ENCODE assay signal across 9 mouse cellular contexts in genomic region chr4:138856491-138856890, GRCm38 (mm10). TPM values are rescaled to one million over a fixed set of nuclear protein-coding genes. Genes with fewer than 3 reads are reported as not detected.
A peak's percentile ranks its signal among the peaks of the same experiment; 100 is the strongest.
DNase-seq lines count a peak whose midpoint lies in the region; ATAC-seq and TF ChIP-seq lines count a peak whose summit lies in the region.
"Had no signal": no experiment of that assay in that cellular context is flagged by ENCODE, and none has a peak within 500 bp of the region (broad histone marks: within the 10 kb centered on the region; RNA-seq: fewer than 3 reads in every experiment).

No protein-coding gene starts in this region.

- TF ChIP-seq EP300 in liver, embryonic 14.5 days (IDR thresholded peaks at IDR 0.05; ENCODE audit: low read depth) = no peak

- H3K27ac ChIP-seq in kidney, postnatal 0 days = no peak overlapping the region
- H3K27ac ChIP-seq in liver, embryonic 14.5 days = no peak overlapping the region

- ATAC-seq in kidney, postnatal 0 days (replicated peaks; ENCODE audit: low FRiP score, low read depth) = peak; percentile 19; the same call in 1 of the 2 replicates
- no peak for ATAC-seq in liver, embryonic 14.5 days (ENCODE audit: insufficient read depth)

- no peak overlapping the region for H3K9ac ChIP-seq in kidney, postnatal 0 days (ENCODE audit: low read depth, low read length)
- no peak overlapping the region for H3K9ac ChIP-seq in liver, embryonic 14.5 days (replicated peaks)

- H3K4me2 ChIP-seq in kidney, postnatal 0 days (ENCODE audit: low read length) = no peak overlapping the region
- no peak overlapping the region for H3K4me2 ChIP-seq in liver, embryonic 14.5 days (ENCODE audit: low read depth)

- WGBS in kidney, postnatal 0 days = 21% methylated on average over 7 of the region's 7 CpGs
- WGBS in liver, embryonic 14.5 days (ENCODE audit: insufficient replicate concordance) = 21% methylated on average over 7 of the region's 7 CpGs

- peak; percentile 100 for TF ChIP-seq CTCF in kidney, postnatal 0 days (IDR thresholded peaks at IDR 0.05; ENCODE audit: low read depth)
- peak; percentile 96 for TF ChIP-seq CTCF in liver, embryonic 14.5 days (IDR thresholded peaks at IDR 0.05; ENCODE audit: low read depth)

- no peaks in the 10 kb centered on the region for H3K9me3 ChIP-seq in kidney, postnatal 0 days (replicated peaks; ENCODE audit: low read length)
- no peaks in the 10 kb centered on the region for H3K9me3 ChIP-seq in liver, embryonic 14.5 days (ENCODE audit: control insufficient read depth, low read length)

- DNase-seq in ovary, postnatal 36 days (ENCODE audit: low spot score) = peak; percentile 50
- no peak for DNase-seq in ovary, postnatal 10 days (ENCODE audit: low spot score)
- DNase-seq in adrenal gland, adult 18-20 months (ENCODE audit: low spot score in 2 of 2) = peak; percentile 32 to 50
- peak; percentile 90 for DNase-seq in embryo, embryonic 10 days (ENCODE audit: low spot score)
- peak; percentile 93 for DNase-seq in kidney, postnatal 0 days (ENCODE audit: low spot score)
- DNase-seq in liver, embryonic 14.5 days (ENCODE audit: low read depth in 3 of 3, low spot score in 3 of 3) = peak; percentile 43 to 56 (median 53)
- peak; percentile 71 to 81 for DNase-seq in right cerebral cortex, adult 2 months (ENCODE audit: low spot score in 2 of 2)
- no peak for DNase-seq in urinary bladder, postnatal 10 days (ENCODE audit: low spot score)

- no peaks in the 10 kb centered on the region for H3K36me3 ChIP-seq in kidney, postnatal 0 days (ENCODE audit: insufficient read depth, low read length)
- H3K36me3 ChIP-seq in liver, embryonic 14.5 days (replicated peaks; ENCODE audit: control insufficient read depth, insufficient read depth, low read depth) = no peaks in the 10 kb centered on the region

- H3K4me1 ChIP-seq in kidney, postnatal 0 days (replicated peaks; ENCODE audit: insufficient read depth, low read length) = no peaks in the 10 kb centered on the region
- no peaks in the 10 kb centered on the region for H3K4me1 ChIP-seq in liver, embryonic 14.5 days (replicated peaks; ENCODE audit: control insufficient read depth in 2 of 2, insufficient read depth in 2 of 2, low read length in 1 of 2)

- H3K27me3 ChIP-seq in kidney, postnatal 0 days (ENCODE audit: insufficient read depth, low read length) = no peaks in the 10 kb centered on the region
- no peaks in the 10 kb centered on the region for H3K27me3 ChIP-seq in liver, embryonic 14.5 days (ENCODE audit: control insufficient read depth, insufficient read depth, low read length)

- no peak overlapping the region for H3K4me3 ChIP-seq in kidney, postnatal 0 days (replicated peaks; ENCODE audit: low read depth, low read length)
- H3K4me3 ChIP-seq in liver, embryonic 14.5 days (ENCODE audit: insufficient read depth in 1 of 2, low read depth in 2 of 2, low read length in 2 of 2) = no peak overlapping the region

RNA-seq across cellular contexts. Expression of gene Pla2g5, which starts 6.8 kb away (rescaled TPM):
- 10 to 100 TPM; 10.7 to 22.4 TPM for total RNA-seq in adrenal gland, adult 18-20 months (2021)
- 0.68 and 1.0 TPM in 2 replicates for polyA plus RNA-seq in kidney, postnatal 0 days (2015; fragmentation: Nextera tagmentation; extraction: Ambion mirVana)
- polyA plus RNA-seq in liver, embryonic 14.5 days (2012; rRNA removed) = not detected in 2 replicates
- polyA plus RNA-seq in liver, embryonic 14.5 days (2014; fragmentation: Nextera tagmentation; extraction: Ambion mirVana) = not detected in 2 replicates

RNA-seq across cellular contexts. Expression of gene Gm13030, which starts 17.3 kb away (rescaled TPM):
- total RNA-seq in adrenal gland, adult 18-20 months (2021) = not detected
- polyA plus RNA-seq in kidney, postnatal 0 days (2015; fragmentation: Nextera tagmentation; extraction: Ambion mirVana) = not detected in 2 replicates
- not detected in 2 replicates for polyA plus RNA-seq in liver, embryonic 14.5 days (2012; rRNA removed)
- not detected in 2 replicates for polyA plus RNA-seq in liver, embryonic 14.5 days (2014; fragmentation: Nextera tagmentation; extraction: Ambion mirVana)
- total RNA-seq: layer of hippocampus, postnatal 25 days had no signal

RNA-seq across cellular contexts. Expression of gene Pla2g2e, which starts 21.3 kb away (rescaled TPM):
- total RNA-seq in adrenal gland, adult 18-20 months (2021) = 1 to 10 TPM; 1.6 to 3.1 TPM
- 0.47 TPM in 1 of 2 replicates, not detected in the other for polyA plus RNA-seq in kidney, postnatal 0 days (2015; fragmentation: Nextera tagmentation; extraction: Ambion mirVana)
- polyA plus RNA-seq in liver, embryonic 14.5 days (2012; rRNA removed) = not detected in 2 replicates
- polyA plus RNA-seq in liver, embryonic 14.5 days (2014; fragmentation: Nextera tagmentation; extraction: Ambion mirVana) = not detected in 2 replicates
- total RNA-seq: layer of hippocampus, postnatal 25 days had no signal

RNA-seq across cellular contexts. Expression of gene Otud3, which starts 57.3 kb away (rescaled TPM):
- total RNA-seq in adrenal gland, adult 18-20 months (2021) = 10 to 100 TPM; 12.3 to 13.1 TPM
- 3.1 and 3.5 TPM in 2 replicates for polyA plus RNA-seq in kidney, postnatal 0 days (2015; fragmentation: Nextera tagmentation; extraction: Ambion mirVana)
- polyA plus RNA-seq in liver, embryonic 14.5 days (2012; rRNA removed) = 1.1 and 1.5 TPM in 2 replicates
- 0.75 and 0.94 TPM in 2 replicates for polyA plus RNA-seq in liver, embryonic 14.5 days (2014; fragmentation: Nextera tagmentation; extraction: Ambion mirVana)

Comparison
In these comparisons a context has a peak if more than half of its experiments do, and no peak if none do; other contexts are left out.
1. DNase-seq: peak in ovary, postnatal 36 days (single experiment), adrenal gland, adult 18-20 months (2 of 2), embryo, embryonic 10 days (single experiment), kidney, postnatal 0 days (single experiment), liver, embryonic 14.5 days (3 of 3) and right cerebral cortex, adult 2 months (2 of 2); none in ovary, postnatal 10 days (single experiment) and urinary bladder, postnatal 10 days (single experiment).